Mouse (Mus musculus) induced T-regulatory cell, adult 2 months (primary cell): ENCODE results near the gene Rxfp2.
A peak's percentile ranks its signal among the peaks of the same experiment; 100 is the strongest.

ENCODE experiments used
- DNase-seq: peaks from one replicate; pipeline ENCODE4 v3.0.0-alpha.2; 2012; ENCODE audit warnings: low read depth

Rxfp2 gene

GRCm38 (mm10) chr5:150044533-150044932 is 26.1 kb downstream of the Rxfp2 start:
- DNase-seq, result no peak

DNA sequence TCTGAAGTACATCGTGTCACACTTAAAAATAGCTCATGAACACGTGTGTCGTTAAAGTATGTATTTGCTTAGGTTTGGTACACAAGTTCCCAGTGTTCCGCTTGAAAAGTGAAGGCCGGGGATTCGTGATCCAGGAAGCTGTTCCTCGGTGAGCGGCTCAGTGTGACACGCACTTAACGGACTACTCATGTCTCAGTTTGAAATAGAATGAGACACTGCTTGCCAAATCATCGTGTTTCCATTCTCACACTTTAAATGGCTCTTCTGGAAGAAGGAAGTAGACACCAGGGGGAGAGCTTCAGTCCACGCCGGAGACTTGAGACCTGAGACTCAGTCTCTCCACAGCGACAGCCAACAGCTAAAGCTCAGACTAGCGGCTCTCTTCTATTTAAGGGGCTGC is 28.0 kb downstream of the Rxfp2 start:
- DNase-seq, result no peak

DNA sequence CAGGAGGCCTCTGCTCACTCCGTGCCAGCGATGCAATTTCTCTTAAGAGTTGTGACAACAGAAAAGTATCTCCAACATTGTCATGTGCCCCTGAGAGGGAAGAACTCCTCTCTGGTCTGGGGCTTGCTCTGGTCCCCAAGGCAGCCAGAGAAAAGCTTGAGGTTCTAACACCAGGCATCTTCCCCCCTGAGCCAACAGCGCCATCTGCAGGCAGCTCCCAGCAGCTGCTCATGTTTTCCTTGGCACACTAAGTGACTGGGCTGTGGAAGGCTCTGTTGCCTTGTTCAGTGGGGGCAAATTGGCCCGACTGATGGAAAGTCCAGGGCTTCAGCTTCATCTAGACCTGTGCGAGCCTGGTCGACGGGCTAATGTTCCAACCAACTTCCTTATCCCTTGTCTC is 31.5 kb downstream of the Rxfp2 start:
- DNase-seq, result peak; percentile 11

DNA sequence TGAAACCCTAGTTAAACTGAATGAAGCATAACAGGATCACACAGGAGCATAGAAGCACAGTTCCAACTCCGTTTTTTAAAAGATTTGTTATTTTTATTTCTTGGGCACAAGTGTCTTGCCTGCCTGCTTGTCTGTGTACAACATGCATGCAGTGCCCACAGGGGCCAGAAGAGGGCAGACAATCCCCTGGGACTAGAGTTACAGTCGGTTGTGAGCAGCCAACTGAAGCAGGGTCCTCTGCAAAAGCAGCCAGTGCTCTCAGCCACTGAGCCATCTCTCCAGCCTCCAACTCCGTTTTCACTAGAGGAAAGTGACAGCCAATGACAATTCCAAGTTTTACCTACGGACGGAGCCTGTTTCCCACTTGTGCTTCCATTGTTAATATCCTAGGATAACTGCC is 33.4 kb downstream of the Rxfp2 start:
- peak; percentile 23 for DNase-seq

GRCm38 (mm10) chr5:150053294-150053693 is 34.8 kb downstream of the Rxfp2 start:
- DNase-seq, result no peak

GRCm38 (mm10) chr5:150053956-150054355 is 35.5 kb downstream of the Rxfp2 start:
- no peak for DNase-seq

DNA sequence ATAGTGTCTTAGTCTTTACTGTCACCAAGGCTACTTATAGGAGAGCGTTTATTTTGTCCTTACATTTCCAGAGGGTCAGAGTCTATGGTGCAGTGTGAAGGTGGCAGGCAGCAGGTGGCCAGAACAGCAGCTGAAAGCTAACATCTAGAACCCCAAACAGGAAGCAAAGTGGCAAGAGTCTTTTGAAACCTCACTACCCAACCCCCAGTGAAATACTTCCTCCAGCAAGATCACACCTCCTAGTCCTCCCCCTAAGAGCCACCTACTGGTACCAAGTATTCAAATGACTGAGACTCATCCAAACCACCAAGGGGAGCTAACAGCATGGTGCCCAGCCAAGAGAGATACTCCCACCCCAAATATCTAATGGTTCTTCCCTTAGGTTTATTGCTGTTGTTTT is 36.8 kb downstream of the Rxfp2 start:
- no peak for DNase-seq

GRCm38 (mm10) chr5:150056056-150056455 is 37.6 kb downstream of the Rxfp2 start:
- no peak for DNase-seq

- no peak for DNase-seq
Measured at GRCm38 (mm10) chr5:150058845-150059244, 40.4 kb downstream of the Rxfp2 start.

GRCm38 (mm10) chr5:150059466-150059865 is 41.0 kb downstream of the Rxfp2 start:
- DNase-seq, result no peak

DNA sequence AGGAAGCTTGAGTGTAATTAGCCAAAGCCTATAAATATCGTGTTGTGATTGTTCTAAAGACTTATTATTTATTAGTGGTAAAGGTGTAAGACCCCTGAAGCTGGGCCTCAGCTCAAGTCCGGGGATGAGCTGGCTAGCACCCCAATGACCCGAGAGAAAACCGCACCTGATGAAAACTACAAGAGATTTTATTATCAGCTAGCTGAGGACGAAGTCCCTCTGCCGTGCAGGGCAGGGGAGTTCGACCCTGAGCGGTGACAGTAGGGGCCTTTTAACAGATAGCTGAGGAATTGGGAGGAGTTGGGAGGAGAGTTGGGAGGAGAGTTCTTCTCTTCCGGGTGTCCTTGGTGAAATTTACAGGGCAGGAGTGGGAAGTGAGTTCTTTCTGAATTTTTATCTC is 42.6 kb downstream of the Rxfp2 start:
- no peak for DNase-seq

GRCm38 (mm10) chr5:150064286-150064685 is 45.8 kb downstream of the Rxfp2 start:
- no peak for DNase-seq

GRCm38 (mm10) chr5:150070086-150070485 is 51.6 kb downstream of the Rxfp2 start:
- DNase-seq, result no peak

- DNase-seq, result no peak
Measured at GRCm38 (mm10) chr5:150071738-150072137, 53.3 kb downstream of the Rxfp2 start.

DNA sequence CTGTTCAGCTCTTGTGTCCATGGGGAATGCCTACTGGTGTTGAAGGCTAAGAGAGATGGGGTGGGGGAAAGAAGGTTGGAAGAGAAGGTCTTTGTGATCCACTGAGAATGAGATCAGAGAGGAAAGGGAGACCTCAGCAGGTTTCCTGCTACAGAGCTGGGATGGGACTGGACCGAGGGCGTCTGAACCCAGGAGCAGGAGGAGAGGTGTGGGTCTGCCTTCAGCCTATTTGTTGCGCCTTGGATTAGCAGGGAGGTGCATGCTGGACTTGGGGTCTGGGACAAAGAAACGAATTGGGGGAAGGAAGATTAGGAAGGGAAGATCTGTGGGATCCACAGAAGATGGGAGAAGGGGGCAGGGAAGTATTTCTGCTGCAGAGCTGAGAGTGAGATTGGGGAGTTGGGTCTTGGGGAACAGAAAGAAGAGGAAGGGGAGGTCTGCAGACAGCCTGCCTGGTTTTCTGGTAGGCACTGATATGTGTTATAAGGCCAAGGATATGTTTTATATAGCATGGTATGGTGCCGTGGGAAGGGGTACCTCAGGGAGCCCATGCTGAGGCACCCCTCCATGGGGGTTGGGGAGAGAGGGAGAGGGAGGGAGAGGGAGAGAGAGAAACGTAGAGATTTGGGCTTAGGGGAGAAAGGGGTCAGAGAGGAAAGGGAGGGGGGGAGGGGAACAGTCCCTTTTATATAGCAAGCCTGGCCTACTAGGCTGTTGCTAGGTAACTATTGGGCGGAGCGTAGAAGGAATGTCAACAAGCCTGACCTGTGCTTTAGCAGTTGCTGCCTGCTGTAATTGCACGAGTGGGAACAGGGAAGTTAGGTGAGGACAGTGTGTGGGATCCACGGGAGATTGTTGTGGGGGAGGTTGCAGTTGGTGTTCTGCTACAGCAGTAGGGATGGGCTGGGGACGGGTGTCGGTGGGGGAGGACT is 61.7 kb downstream of the Rxfp2 start:
- DNase-seq, result no peak

GRCm38 (mm10) chr5:150082696-150083095 is 64.2 kb downstream of the Rxfp2 start:
- DNase-seq, result no peak

DNA sequence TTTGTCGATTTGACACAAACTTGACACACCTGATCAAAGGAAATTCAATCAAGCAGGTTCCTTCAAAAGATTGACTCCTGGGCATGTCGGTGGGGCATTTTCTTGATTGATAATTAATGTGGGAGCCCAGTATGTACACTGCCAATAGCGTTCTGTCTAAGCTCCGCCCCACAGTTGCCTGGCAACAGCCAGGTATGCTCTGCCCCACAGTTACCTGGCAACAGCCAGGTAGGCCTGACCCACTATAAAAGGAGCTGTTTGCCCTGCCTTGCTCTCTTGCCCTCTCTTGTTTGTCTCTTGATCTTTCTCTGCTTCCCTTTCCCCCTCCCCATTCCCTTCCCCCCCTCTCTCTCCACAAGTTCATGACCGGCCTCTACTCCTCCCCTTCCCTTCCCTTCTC is 64.7 kb downstream of the Rxfp2 start:
- no peak for DNase-seq

DNA sequence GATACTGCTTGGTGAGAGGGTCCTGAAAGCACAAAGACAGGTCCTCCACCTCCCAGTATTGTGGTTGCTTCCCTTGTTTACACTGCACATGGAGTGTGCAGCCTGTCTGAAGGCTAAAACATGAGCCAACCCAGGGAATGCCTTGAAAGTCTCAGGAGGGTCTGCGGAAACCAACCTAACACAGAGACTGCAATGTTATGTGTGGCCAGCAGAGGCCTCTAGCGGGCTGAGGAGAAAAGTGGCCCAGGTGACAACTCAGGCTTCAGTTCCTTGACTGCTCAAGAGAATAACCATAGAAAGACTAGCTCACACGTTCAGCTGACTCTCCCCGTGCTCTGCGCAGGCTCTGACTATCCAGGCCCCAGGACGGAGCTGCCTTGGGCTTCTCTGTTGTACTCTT is 79.1 kb downstream of the Rxfp2 start:
- peak; percentile 61 for DNase-seq

GRCm38 (mm10) chr5:150098754-150099153 is 80.3 kb downstream of the Rxfp2 start:
- DNase-seq, result no peak

DNA sequence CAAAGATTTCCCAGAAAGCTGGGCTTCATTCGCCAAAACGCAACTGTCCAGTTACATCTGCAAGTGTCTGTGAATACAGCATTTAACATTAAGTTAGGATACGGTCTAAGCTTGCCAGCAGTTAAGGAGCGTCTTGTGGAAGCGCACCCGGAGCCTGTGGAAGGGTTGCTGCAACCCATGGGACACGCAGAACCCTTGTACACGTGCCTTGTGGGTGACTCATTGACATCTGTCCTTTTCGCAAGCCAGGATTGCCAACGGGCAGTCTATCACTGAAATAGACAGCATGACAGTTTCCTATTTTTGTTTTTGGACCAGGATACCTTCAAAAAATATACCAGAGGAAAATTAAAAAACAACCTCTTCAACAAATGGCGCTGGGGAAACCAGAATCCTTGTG is 83.3 kb downstream of the Rxfp2 start:
- DNase-seq, result no peak

DNA sequence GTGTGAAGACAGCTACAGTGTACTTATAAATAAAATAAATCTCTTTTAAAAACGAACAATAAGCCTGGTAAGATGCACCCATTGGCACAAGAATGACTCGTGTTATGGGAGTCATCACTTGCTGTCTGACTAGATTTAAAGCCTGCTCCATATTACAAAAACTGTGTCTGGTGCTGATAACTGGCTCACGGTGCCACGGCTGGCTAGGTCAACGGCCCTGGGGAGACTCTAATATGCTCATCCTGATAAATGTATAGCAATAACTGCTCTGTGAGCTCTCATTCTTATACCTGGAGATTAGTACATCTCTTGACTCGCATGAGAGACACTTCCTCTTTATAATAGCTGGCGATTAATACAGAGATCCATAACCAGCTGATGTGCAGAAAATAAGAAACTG is 87.9 kb downstream of the Rxfp2 start:
- no peak for DNase-seq

- no peak for DNase-seq
Measured at GRCm38 (mm10) chr5:150111236-150111635, 92.8 kb downstream of the Rxfp2 start.

GRCm38 (mm10) chr5:150114007-150114406 is 95.5 kb downstream of the Rxfp2 start:
- DNase-seq, result peak; percentile 72

DNA sequence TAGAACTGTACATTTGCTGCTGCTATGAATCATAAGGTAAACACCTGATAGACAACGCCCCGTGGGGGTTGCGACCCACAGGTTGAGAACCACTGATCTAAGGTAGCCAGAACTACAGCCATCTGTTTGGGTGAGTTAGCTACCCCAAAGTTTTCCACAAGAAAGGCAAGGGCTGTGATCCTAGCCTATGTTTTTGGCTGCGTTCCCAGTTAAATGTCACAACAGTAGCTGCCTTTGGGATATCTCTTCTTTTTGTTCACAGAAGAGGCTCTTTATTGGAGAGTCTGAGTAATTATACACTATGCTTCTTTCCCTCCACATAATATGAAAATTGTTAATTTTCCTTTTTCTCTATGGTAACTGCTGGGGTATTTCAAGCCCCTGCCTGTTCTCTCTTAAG is 96.3 kb downstream of the Rxfp2 start:
- DNase-seq, result no peak
